Mouse (Mus musculus) E14TG2a.4 (cell line): Measurements from ENCODE around the gene Arhgef40.

Experiments used
- CTCF ChIP-seq: conservative IDR thresholded peaks from 2 replicates; pipeline ENCODE4 v1.5.1; 2014; ENCODE audit warnings: low read length
- NANOG ChIP-seq: IDR thresholded peaks from 2 replicates; pipeline ENCODE4 v1.6.1; 2014; ENCODE audit warnings: borderline replicate concordance, low read length, mixed read lengths
- POU5F1 ChIP-seq: IDR thresholded peaks from 2 replicates; pipeline ENCODE4 v1.6.1; 2014; ENCODE audit warnings: low read length, borderline replicate concordance

- no peak for TF ChIP-seq CTCF
- TF ChIP-seq NANOG, result no peak
- TF ChIP-seq POU5F1, result no peak
These were observed 33.9 kb downstream of the Arhgef40 start for GRCm38 (mm10) chr14:52018248-52019050.
